Mouse (Mus musculus): ENCODE data around the gene 4930402F06Rik.

The 4930402F06Rik gene

GRCm38 (mm10) chr2:35397096-35397495, at the start of gene 4930402F06Rik:
Gene 4930402F06Rik (minus strand): TSS chr2:35397175.
- peak; percentile 18 for DNase-seq (ENCODE audit: low spot score in 2 of 2)

GRCm38 (mm10) chr2:35446300-35446699, 49.3 kb upstream of the 4930402F06Rik start:
- DNase-seq (ENCODE audit: low spot score in 2 of 2) = no peak

- no peak for DNase-seq (ENCODE audit: low spot score in 2 of 2)
Measured at GRCm38 (mm10) chr2:35445610-35446009, 48.6 kb upstream of the 4930402F06Rik start.

- no peak for DNase-seq (ENCODE audit: low spot score in 2 of 2)
Measured at GRCm38 (mm10) chr2:35444764-35445262, 47.8 kb upstream of the 4930402F06Rik start.

GRCm38 (mm10) chr2:35443981-35444763, 47.2 kb upstream of the 4930402F06Rik start:
- no peak for DNase-seq (ENCODE audit: low spot score in 2 of 2)

- DNase-seq (ENCODE audit: low spot score in 2 of 2) = no peak
Measured at GRCm38 (mm10) chr2:35443325-35443724, 46.4 kb upstream of the 4930402F06Rik start.

GRCm38 (mm10) chr2:35442079-35442478, 45.1 kb upstream of the 4930402F06Rik start:
- no peak for DNase-seq (ENCODE audit: low spot score in 2 of 2)

- DNase-seq (ENCODE audit: low spot score in 2 of 2) = no peak
Measured at GRCm38 (mm10) chr2:35441419-35441818, 44.4 kb upstream of the 4930402F06Rik start.

- DNase-seq (ENCODE audit: low spot score in 2 of 2) = no peak
Measured at GRCm38 (mm10) chr2:35440480-35440879, 43.5 kb upstream of the 4930402F06Rik start.

- no peak for DNase-seq (ENCODE audit: low spot score in 2 of 2)
Measured at GRCm38 (mm10) chr2:35437796-35438195, 40.8 kb upstream of the 4930402F06Rik start.

- DNase-seq (ENCODE audit: low spot score in 2 of 2) = no peak
Measured at GRCm38 (mm10) chr2:35434576-35435123, 37.7 kb upstream of the 4930402F06Rik start.

GRCm38 (mm10) chr2:35433428-35433827, 36.5 kb upstream of the 4930402F06Rik start:
- no peak for DNase-seq (ENCODE audit: low spot score in 2 of 2)

GRCm38 (mm10) chr2:35432472-35432871, 35.5 kb upstream of the 4930402F06Rik start:
- no peak for DNase-seq (ENCODE audit: low spot score in 2 of 2)

GRCm38 (mm10) chr2:35432011-35432410, 35.0 kb upstream of the 4930402F06Rik start:
- DNase-seq (ENCODE audit: low spot score in 2 of 2) = no peak

GRCm38 (mm10) chr2:35430806-35431205, 33.8 kb upstream of the 4930402F06Rik start:
- DNase-seq (ENCODE audit: low spot score in 2 of 2) = no peak

GRCm38 (mm10) chr2:35428615-35429300, 31.8 kb upstream of the 4930402F06Rik start:
- DNase-seq (ENCODE audit: low spot score in 2 of 2) = no peak

- no peak for DNase-seq (ENCODE audit: low spot score in 2 of 2)
Measured at GRCm38 (mm10) chr2:35427559-35427958, 30.6 kb upstream of the 4930402F06Rik start.

GRCm38 (mm10) chr2:35423711-35424339, 26.9 kb upstream of the 4930402F06Rik start:
- no peak for DNase-seq (ENCODE audit: low spot score in 2 of 2)

- no peak for DNase-seq (ENCODE audit: low spot score in 2 of 2)
Measured at GRCm38 (mm10) chr2:35422384-35422783, 25.4 kb upstream of the 4930402F06Rik start.

GRCm38 (mm10) chr2:35420681-35421080, 23.7 kb upstream of the 4930402F06Rik start:
- DNase-seq (ENCODE audit: low spot score in 2 of 2) = no peak

GRCm38 (mm10) chr2:35419671-35420070, 22.7 kb upstream of the 4930402F06Rik start:
- DNase-seq (ENCODE audit: low spot score in 2 of 2) = no peak

GRCm38 (mm10) chr2:35419243-35419642, 22.3 kb upstream of the 4930402F06Rik start:
- DNase-seq (ENCODE audit: low spot score in 2 of 2) = no peak

All from frontal cortex, postnatal 10 days (tissue).